Mouse (Mus musculus) c-Kit-positive CD71-negative TER-119-negative erythroid progenitor cells, embryonic 14.5 days (primary cell): Measurements from ENCODE around the gene Ltb4r1.
"Not testable (repeated sequence)": the region's sequence is repeated elsewhere in the genome, so short reads cannot be mapped to it uniquely, and the experiment has no call there.

Source experiments
- DNase-seq: peaks from one replicate; pipeline ENCODE4 v3.0.0-alpha.2; 2013; ENCODE audit warnings: low read depth

The Ltb4r1 gene

GRCm38 (mm10) chr14:55747051-55747847, 18.5 kb upstream of the Ltb4r1 start:
- DNase-seq = no peak

DNA sequence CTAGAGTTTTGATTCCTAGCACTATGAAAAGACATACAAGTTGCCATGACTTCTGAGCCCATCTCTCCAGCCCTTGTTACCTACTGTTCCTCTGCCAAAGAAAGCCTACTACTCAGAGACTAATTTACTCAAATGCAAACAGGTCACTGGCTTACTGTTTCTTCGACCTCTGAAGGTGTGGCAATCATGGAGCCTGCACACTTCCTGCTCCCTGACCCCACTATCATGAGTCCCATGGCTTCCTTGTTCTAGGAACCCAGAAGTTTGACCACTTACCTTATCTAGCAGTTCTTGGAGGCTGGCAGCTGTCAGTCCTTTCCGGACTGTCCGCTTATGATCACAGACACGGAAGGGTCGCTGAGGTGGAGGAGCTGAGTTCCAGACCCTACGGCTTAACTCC, 8.2 kb upstream of the Ltb4r1 start:
- DNase-seq = no peak

DNA sequence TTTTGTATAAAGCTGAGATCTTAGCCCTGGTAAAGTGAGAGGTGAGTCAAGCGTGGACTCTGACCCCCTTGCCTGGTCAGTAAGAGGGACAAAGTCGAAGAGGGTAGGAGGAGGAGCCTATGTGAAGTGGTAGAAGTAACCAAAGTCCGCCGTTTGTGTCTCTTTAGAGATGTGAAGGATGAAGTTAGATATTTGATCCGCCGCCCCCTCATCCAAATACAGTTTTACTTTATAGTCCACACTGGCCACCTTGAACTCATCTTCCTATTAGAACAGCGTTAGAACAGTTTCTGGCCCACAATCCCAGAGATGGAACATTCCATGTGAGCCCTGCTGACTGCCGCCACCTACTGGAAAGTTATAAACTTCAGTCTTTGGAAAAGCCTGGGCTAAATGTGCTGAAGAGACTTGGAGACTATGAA, 7.4 kb upstream of the Ltb4r1 start, which contains the start of gene Cideb:
Gene Cideb (minus strand): TSS at position 96 of the 422 bp plus-strand sequence.
- DNase-seq = no peak

- not testable (repeated sequence) for DNase-seq
Measured at GRCm38 (mm10) chr14:55760156-55760555, 5.6 kb upstream of the Ltb4r1 start.

DNA sequence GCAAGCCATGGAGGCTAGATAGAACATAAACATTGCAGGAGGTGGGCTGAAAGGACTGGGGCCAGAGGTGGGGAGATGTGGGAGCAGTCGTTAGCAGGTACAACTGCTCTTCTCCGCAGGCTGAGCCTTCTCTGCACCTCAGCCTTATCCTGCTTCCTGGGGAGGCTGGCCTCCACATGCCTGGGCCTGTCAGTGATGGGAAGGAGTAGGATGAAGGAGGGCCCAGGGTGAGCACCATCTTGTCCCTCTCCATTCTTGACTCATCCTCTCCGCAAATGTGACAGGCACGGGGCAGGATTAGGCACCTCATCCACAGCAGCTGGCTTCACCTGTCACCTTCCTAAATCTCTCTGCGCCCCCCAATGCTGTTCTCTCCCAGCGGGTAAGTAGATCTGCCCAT, 4.6 kb upstream of the Ltb4r1 start, which contains the start of gene Ltb4r2:
Gene Ltb4r2 (plus strand): TSS at position 266 of the 400 bp plus-strand sequence.
- DNase-seq = no peak

DNA sequence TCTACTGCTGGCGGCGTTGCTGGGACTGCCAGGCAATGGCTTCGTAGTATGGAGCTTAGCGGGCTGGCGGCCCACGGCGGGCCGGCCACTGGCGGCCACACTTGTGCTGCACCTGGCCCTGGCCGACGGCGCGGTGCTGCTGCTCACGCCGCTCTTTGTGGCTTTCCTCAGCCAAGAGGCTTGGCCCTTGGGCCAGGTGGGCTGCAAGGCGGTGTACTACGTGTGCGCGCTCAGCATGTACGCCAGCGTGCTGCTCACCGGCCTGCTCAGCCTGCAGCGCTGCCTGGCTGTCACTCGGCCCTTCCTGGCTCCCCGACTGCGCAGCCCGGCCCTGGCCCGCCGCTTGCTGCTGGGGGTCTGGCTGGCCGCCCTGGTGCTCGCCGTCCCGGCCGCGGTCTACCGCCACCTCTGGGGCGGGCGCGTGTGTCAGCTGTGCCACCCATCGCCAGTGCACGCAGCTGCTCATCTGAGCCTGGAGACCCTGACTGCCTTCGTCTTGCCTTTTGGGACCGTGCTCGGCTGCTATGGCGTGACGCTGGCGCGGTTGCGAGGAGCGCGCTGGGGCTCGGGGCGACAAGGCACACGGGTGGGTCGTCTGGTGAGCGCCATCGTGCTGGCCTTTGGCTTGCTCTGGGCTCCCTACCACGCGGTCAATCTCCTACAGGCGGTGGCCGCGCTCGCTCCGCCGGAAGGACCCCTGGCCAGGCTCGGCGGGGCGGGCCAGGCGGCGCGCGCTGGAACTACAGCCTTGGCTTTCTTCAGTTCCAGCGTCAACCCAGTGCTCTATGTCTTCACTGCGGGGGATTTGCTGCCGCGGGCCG, 3.6 kb upstream of the Ltb4r1 start:
- DNase-seq = no peak

DNA sequence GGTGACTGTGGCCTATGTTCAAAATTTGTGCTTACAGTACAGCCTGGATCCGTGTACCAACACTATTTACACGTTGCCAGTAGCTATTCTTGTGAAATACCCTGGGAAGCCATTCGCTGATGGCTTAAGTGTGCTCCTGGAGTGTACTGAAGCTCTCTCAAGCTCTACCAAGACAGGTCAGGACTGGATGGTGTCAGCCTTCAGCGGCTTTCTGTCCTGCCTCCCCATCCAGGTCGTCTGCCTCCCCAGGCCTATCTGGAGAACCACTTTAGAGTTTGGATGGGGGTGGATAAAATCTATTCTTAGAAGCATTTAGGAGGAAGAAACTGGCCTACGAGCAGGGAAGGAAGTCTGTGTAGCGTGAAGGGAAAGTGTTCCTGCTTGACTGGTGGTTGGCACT, 2.6 kb upstream of the Ltb4r1 start:
- no peak for DNase-seq

- no peak for DNase-seq
Measured at GRCm38 (mm10) chr14:55767519-55768414, 2.0 kb downstream of the Ltb4r1 start.

- DNase-seq = no peak
Measured at GRCm38 (mm10) chr14:55768555-55768954, 2.8 kb downstream of the Ltb4r1 start.

GRCm38 (mm10) chr14:55769087-55769703, 3.4 kb downstream of the Ltb4r1 start:
- DNase-seq = no peak

GRCm38 (mm10) chr14:55776711-55777110, 10.9 kb downstream of the Ltb4r1 start:
- no peak for DNase-seq

DNA sequence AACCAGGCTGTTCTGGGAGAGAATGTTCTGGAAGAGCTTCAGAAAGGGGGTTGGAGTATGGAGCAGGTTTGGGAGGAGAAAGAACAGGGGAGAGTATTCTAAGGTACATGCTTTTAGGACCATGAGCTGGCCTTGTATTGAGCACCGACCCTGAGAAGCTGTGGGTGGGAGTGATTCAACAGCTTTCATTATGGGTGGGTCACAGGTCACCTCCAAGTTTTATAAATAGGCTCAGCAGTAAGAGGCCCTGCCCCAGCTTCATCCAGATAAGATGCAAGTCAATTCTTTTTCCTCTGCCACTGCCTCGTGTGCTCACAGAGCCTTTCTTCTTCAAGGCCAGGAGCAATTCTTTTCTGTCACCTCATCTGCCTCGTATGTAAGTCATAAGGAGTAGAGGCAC, 11.4 kb downstream of the Ltb4r1 start:
- no peak for DNase-seq

GRCm38 (mm10) chr14:55777806-55778205, 12.0 kb downstream of the Ltb4r1 start:
- DNase-seq = no peak

GRCm38 (mm10) chr14:55778686-55779085, 12.9 kb downstream of the Ltb4r1 start:
- DNase-seq = no peak

DNA sequence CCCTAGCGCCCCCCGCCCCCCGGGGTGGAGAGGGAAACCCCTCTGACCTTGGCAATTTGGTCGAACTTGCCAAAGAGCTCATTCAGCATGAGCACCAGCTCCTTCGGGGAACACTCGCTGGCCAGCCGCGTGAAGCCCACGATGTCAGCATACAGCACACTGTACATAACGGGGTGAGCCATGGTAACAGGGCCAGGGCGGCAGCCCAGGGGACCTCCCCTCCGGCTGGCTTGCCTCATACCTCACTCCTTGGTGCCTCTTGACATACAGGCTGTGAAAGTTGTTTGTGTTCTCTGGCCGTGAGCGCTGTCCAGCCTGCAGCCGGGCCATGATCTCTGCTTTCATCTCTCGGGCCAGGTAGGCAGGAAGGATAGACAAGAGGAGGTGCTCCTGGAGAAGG, 13.9 kb downstream of the Ltb4r1 start:
- no peak for DNase-seq

DNA sequence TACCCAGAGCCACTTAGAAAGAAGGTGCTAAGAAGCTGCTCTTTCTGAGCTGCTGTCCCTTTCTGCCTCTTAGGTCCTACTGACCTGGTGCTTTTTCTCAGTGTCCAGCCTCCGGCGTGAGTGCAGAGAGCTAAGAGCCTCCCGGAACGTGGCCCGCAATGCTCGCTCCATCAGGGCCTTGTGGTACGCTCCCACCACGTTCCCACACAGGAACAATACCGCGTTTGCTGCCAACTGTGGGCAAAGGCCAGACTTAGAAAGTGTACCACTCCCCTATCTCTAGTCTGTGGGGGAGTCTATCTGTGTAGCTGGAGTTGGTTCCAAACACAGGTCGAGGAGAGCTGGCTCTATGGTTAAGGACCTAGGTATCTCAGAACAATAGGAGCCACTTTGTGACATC, 15.0 kb downstream of the Ltb4r1 start:
- no peak for DNase-seq

- DNase-seq = no peak
Measured at GRCm38 (mm10) chr14:55781310-55781709, 15.5 kb downstream of the Ltb4r1 start.

DNA sequence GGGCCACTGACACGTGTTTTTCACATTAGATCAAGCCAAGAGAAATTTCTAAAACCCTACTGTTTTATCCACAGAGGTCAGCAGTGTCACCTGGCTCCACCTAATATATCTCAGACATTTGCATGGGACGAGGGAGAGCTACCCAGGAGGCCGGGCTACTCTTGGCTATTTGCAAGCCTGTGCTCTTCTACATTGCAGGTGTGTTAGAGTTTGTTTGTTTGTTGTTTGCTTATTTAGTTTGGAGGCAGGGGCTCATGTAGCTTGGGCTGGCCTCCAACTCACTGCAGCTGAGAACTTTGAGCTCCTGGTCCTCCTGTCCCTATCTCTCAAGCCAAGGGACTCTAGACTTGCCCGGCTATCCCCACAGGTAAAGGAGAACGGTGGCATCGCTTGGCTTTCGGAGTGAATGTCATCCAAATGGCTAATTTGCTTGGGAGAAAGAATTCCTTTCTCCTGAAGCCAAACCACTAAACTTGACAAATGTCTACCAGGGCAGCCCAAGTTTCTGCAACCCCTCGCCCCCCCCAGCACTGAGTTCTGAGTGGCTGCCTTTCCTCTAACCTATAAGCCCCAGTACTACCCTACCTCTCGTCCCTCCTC, 16.7 kb downstream of the Ltb4r1 start:
- DNase-seq = no peak

DNA sequence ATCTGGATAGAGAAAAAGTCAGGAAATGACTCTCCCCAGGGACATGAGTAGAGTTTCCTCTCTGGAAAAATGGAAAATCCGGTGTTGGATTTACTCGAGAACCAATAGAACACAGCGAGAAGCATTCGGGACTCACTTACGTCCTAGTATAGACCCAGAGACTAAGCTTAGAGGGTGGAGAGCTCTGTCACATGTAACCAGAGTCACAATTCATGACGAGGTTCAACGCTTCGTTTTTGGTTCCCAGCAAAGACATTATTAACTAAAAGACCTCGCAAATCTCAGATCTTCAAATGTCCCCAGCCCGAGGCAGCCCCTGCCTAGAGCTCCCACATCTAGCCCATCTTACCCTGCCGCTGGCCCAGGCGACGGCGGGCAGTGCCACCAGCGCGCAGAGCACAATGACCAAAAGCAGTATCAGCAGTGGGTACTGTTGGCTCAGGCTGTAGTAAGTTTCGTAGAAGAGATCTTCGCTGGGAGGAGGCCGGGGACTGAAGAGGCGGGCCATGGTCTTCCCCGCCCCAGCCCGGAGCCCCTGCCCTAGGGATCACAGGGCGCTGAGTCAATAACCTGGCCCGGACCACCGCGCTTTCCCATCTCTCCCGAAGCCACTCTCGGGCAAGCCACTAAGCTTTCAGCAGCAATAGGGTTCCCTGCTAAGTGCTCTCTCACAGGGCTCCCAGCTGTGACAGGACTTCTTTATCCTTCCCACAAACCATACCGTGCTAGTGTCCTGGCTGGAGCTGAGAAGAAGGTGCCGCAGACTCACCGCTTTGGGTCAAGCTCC, 17.6 kb downstream of the Ltb4r1 start:
- no peak for DNase-seq

- no peak for DNase-seq
Measured at GRCm38 (mm10) chr14:55783958-55784235, 18.1 kb downstream of the Ltb4r1 start, which contains the start of gene Adcy4. Gene Adcy4, minus strand, starts transcription at chr14:55784095.

GRCm38 (mm10) chr14:55785195-55785594, 19.4 kb downstream of the Ltb4r1 start:
- DNase-seq = no peak
